Mouse (Mus musculus) E14TG2a.4 (cell line): ENCODE data around the gene Ptch2.

Source experiments
- CTCF ChIP-seq: conservative IDR thresholded peaks from 2 replicates; pipeline ENCODE4 v1.5.1; 2014; ENCODE audit warnings: low read length
- POU5F1 ChIP-seq: IDR thresholded peaks from 2 replicates; pipeline ENCODE4 v1.6.1; 2014; ENCODE audit warnings: low read length, borderline replicate concordance

DNA sequence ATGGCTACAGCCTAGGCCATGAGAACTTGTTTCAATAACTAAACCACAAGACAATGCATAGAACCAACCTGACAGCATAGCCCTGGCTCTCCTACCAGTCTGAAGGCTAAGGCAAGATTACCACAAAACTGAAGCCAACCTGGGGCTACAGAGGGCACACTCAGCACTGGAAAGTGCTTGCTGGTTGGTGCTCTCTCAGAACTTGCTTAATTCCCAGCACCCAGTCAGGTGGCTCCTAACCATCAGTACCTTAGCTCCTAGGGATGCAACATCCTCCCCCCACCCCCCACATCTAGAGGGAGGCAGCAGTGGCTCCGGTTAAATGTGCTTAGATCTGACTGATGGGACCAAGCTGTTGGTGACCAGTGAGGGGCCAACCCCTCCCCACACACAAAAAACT lies 55.5 kb downstream of the Ptch2 start:
- TF ChIP-seq CTCF (no peak), POU5F1 (no peak)
